Mouse (Mus musculus): Measurements from ENCODE around the gene Lypd6.

Lypd6 gene

DNA sequence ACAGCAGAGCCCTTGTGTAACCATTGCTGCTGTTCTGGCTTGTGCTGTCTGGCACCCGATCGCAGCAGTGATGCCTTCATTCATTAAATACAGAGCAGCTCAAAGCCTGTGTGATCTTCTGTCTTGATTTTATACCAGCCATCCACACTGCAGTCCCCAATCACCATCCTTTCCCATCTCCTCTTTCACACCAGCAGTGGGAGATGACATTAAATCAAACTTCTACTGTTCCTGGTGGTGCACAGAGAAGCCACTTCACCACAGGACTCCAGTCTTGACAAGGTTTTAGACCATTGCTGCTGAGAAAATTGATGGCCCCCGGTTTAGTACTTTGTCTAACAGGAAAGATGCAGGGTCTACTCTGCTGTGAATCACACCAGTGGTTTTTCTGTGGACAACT is 44.9 kb downstream of the Lypd6 start:
- no peak for DNase-seq

DNA sequence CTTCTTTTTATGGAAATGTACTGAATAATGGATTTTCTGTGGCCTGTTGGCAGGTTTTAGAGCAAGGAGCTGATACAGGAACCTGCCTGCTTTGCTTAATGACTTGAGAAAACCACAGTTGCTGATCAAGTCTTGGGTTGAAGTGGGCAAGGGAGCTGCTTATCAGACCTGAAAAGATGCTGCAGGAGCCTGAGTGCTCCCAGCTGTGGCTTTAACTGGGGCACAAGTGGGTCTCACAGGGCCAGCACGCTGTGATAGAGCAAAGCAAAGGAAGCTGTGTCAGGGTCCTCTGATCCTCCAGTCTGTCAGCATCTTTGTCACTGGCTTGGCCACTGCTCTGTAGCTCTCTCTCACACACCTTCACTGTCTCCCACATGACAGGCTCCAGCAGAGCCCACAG is 45.4 kb downstream of the Lypd6 start:
- no peak for DNase-seq

DNA sequence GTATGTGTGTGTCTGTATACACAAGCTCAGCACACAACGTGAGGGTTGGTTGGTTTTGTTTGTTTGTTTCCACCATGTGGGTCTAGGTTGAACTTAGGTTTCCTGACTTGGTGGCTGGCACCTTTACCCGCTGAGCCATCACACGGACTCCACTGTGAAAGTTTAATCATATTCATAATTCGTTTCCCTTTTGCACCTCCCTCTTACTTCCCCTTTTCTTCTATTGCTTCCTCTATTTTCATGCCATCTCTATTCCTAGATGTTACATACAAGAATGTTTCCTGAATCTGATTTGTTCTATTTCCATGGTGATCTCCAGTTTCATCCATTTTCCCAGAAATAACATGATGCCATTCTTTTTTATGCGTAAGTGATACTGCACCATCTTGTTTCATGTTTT is 46.2 kb downstream of the Lypd6 start:
- no peak for DNase-seq

DNA sequence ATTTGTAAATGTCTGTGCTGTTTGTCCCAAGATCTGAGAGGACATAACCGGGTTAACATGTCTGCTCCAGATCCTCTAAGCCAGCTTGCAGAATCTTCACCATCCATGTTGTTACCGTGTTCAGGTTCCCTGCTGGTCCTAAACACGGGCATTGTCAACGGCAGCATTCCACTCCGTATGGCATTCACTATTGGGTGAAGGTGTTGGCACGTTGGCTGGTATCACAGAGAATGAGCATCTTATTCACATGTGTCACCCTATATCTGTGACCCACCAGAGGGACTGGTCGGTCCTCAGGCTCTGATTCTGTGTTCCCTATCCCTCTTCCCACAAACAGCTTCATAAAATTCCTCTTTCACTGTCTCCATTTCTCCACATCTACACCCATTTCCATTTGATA is 52.9 kb downstream of the Lypd6 start:
- no peak for DNase-seq

DNA sequence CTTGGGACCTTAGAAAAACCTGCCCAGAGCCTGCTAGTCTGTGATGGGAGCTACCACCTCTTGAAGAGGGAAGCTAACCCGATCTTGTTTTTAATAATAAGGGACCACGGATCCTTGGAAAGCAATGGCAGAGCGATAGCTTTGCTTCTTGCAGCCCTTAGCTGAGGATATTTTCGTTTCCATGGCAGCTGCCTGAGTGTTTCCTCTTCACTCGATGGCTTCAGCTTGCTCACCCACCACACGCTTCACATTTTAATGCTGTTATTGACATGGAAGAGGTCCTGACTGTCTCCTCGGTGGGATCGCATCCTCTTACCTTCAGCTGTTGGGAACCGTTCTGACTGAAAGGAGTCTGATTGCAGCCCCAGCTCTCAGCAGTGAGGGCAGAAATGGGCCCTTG is 54.6 kb downstream of the Lypd6 start:
- DNase-seq, result no peak

DNA sequence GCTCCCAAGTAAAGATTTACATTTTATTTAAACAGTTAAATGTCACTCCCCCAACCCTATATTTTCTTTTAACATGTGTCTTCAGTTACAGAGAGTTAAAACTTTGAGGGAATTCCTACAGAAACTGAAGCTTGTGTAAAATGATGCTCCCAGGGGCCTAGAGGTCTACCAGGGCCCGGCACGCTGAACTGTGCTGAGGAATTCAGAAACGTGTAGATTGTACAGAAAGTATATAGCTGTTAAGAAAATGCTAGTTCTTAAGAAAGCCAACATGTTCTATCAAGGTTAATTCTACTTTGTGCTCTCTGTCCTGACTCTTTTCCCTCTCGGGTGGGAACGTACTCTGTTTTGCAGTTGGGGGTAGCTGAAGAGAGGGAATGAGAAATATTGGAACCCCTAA is 57.1 kb downstream of the Lypd6 start:
- no peak for DNase-seq

DNA sequence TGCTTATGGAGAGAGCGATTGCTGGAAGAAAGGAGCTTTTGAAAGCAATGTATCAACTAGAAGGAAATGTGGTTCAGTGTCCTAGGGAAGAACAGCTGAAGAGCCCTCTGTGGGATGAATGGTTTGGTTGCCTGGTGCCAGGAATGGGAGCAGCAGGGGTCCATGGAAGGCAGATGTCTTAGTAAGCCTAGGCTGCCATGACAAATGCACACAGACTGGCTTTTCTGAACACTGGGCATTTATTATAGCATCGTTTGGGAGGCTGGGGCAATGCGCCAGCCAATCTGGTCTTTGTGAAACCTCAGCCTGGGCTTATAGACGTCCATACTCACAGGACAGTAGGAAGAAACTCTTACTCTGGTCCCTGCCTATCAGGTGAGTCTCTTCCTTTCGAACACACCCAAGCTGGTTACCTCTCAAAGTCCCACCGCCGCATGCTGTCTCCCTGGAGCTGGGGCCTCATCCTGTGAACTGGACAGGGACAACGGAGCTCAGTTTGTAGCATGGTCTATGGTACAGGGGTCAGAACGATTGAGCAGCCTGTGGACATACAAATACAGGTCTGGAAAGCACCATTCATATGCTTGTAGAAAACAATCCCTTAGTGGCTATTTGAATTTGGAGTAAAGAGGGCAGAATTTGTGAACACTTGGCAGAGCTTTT is 61.4 kb downstream of the Lypd6 start:
- DNase-seq, result no peak

DNA sequence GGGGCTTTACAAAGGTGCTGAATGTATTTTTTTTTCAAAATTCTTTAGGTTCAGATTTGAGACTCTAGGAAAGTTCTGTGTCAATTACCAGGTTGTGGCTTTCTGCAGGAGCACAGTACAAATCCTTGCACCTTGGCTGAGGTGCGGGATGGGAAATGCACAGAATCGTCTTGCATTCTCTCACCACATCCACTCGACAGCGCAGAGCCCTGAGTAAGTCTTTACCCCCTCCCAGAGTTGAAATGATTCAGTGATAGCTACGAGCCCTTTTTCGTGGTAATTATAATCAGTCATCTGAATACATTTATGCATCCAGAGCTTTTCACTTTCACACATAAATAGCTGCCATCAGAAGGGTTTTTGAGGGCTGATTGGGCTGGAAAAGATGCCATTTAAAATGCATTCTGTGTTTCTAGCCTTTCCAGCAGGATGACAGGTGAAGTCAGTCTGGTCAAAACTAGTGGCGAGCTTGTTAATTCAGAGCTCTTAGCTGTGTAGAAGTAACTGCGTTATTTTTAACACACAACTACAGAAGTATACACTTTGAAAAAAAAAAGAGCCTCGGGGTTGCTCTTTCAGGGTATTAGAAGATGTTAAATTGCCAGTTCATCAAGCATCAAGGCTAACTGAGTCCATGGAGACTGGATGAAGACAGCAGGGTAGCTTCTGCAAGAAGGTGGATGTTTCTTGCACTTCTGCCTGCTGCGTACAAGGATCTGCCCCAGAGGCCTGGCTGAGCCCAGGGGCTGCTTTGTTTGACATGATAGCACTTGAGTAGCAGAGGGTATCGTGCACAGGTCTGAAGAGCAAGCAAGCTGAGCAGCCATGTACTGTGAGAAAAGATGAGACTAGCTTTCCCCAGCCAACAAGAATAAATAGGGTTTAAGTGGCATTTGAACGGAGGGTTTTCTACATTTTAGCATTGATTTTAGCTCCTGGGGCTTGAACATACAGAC is 62.4 kb downstream of the Lypd6 start:
- DNase-seq, result no peak

DNA sequence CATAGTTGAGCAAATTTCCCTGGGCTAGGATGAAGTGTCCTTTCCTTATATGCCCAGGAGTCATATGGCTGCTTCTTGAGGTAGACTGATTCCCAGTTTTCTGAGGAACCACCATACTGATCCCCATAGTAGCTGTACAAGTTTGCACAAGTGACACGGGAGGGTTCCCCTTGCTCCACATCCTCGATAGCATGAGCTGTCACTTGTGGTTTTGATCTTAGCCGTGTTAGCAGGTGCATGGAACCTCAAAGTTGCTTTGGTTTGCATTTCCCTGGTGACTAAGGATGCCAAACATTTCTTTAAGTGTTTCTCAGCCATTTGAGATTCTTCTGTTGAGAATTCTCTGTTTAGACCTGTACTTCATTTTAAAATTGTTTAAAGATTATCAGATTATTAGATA is 64.4 kb downstream of the Lypd6 start:
- DNase-seq, result no peak

DNA sequence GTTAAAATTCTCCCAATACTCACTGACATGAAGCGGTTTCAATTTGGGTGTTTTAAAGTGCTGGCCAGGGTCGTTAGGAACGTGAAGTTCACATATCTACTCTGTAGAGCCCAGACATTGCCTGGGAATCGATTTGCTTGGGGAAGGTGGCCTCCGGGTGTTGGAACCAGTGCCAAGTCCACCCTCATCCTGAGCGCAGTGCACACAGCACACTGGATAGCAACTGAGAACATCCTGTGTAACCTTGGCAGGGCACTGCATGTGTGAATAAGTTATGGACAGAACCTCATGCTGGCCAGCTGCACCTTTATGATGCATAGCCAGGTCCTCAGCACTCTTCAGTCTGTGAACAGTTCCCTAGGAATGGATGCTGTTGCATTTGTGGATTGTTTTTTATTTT is 77.4 kb downstream of the Lypd6 start:
- no peak for DNase-seq

DNA sequence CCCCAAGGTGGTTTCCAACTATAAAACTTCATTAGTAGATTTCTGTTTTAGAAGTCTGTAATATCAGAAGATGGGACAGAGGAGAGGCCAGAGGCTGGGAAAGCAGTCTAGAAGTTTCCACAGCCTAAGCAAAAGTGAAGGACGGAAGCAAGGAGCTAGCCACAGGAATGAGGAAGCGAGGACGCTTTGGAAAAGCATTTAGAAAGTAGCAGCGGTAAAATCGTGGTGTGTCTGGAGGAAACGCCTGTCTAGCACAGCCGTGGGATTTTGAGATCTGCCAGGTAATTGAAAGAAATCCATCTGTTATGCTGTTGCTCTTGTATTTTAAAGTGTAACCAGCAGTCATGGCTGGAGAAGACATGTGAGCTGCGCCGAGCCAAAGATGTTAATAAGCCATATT is 81.1 kb downstream of the Lypd6 start:
- DNase-seq, result no peak

DNA sequence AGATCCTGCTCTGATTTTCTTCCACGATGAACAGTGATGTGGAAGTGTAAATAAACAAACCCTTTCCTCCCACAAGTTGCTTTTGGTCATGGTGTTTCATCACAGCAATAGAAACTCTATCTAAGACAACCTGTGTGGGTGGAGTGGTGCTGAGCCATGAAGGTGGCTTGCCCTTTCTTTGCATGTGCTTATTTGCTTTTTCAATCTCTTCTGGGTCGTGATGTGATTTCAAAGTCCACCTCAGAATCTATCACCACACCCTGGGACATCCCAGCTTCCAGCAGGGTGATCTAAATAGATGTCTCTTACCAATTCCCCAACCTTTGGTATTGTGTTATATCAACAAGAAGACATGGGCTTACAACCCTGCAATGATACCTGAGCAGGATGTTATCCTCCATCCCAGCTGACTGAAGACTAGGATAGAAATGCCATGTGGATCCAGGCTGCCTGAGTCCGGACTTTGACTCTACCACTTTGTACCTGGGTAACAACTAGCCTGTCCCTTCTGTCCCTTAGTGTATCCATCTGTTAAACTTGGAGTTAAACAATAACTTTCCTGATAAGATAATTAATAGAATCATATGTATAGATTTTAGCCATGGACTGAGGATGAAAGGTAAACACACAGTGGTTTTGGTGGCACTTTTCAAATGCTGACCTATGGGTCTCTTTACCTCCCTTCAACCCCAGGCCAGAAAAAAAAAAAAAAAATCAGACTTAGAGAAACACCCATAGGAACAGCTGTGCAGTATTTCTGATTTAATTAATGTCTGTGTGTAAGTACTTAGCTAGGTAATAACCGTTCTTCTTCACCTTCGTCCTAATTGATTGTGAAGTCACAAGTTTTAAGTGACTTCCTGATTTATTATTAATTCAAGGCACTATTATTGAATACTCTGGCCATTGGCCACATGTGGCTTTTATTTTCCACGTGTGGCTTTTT is 83.3 kb downstream of the Lypd6 start:
- no peak for DNase-seq

DNA sequence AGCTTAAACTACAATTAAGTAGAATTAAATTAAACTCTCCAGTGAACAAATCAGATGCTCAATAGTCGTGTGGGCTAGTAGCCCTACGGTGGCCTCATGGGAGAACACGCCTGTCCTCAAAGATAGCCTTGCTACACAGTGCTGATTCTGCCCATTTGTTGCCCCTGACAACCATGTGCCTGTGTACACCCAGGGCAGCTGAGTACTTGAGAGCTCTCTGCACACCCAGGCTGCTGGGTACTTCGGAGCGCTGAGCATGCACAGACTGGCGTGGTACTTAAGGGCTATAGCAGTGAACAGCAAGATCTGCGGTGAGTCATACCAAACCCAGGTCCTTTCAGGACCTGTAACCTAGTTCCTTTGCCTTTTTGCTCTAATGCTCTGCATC is 84.0 kb downstream of the Lypd6 start:
- no peak for DNase-seq

DNA sequence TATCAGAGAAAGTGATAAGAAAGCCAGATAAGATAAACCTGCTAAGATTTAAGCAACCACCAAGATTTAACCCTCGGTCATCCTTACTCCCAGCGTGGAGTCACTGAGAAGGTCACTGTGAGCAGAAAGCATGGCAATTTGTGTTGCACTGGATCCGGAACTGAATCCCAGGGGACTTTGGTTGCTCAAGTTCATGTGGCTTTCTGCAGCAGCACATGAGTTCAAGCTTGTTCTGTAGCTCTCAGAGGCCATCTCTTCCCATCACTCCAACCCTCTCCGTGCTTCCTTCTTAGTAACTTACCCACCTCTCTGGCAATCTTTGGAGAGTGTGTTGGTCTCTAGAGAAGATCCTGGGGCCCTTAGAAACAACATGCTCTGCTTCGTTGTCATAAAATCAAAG is 84.6 kb downstream of the Lypd6 start:
- DNase-seq, result no peak

DNA sequence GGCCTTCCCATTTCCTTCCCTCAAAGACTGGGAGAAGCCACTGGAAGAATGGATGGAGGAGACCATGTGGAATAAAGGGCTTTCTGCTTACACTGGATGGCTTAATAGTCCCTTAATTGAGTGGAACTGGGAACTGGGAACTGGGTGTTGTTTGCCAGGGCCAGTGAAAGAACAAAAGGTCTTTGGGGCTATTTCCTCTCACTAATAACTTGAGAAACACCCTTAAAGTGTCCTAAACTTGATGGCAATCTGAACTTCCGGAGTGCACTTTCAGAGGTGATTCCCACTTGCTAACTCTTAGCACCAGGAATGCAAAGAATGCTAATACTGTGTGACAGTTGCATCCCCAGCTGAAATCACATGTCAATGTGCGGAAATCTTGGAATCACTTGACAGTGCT is 85.2 kb downstream of the Lypd6 start:
- no peak for DNase-seq

DNA sequence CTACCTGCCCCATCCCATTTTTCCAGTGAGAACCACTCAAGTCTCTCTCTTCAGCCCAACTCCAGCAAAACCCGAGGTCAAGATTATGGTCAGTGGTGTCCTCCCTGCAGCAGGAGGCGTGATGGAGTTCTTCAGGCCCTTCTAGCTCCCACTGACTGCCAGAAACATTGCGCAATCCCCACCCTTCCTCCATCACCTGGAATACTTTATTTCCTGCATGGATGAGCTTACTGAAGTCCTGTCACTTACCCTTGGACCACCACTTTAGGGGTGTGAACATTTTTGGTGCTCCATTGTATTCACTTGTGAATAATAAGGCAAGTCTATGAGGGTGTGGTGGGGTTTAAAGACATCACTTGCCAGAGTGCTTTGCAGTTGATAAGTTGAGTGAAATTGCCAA is 85.7 kb downstream of the Lypd6 start:
- DNase-seq, result no peak

DNA sequence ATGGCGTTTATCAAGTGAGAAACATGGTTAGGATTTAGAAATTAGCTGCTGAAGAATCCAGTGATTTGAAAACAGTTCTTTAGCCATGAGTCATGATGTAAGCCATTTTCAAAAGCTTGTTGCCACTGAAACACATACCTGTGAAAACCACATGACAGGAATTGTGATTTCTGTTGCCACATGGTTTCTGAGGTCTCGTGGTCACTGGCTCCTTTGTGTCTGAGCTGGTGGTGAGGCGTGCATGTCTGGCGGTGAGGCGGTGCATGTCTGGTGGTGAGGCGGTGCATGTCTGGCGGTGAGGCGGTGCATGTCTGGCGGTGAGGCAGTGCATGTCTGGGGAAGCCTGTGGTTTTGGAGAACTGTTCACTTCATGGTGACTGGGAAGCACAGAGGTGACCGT is 89.8 kb downstream of the Lypd6 start:
- no peak for DNase-seq

DNA sequence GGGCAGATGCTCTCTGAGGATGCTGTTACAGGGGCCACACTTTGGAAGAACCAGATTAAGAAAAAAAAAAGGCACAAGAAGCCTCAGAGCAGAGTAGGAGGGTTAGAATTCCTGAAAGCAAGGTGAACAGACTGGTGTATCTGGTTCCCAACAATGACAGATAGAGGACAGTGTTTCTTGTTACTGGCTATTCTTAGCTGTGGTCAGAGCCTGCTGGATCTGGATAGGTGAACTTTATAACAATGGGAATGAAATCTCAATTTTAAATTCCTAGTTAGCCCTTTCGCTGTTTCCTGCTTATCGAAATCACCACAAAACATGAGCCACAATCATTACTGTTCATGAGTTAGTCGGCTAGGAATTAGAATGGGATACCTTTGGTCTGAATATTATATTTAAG is 93.8 kb downstream of the Lypd6 start:
- no peak for DNase-seq

DNA sequence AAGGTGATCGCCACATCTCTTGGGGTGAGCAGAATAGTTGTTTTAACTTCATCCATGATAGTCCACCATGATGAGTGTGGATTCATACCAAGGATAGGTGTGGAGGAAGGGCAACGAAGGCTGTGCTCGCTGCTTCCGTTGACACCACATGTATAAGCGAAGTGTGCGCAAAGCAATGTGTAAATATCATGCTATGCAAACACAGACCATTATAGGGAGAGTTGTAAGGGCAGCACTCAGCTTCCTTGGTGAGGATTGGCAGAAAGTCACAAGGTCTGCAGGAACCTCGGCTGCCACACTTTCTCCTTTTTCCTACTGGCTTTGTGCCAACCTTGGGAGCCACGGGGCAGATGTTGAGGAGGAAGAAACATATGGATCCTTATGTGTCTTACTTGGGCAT is 97.4 kb downstream of the Lypd6 start:
- no peak for DNase-seq

DNA sequence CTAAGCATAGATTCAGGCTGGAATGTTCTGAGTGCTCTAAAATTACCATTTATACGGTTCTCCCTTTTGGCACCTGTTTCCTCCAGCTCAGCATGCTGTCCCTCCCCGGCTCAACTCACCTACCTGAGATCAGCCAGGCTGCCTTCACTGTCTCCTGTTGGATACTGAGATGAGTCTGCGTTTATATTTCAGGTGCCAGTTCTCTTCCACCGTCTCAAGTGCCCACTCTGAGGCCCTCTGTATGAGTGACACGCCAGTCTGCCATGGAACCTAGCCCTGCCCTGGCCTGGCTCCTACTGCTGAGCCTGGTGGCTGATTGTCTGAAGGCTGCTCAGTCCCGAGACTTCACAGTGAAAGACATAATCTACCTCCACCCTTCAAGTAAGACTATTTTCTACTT is 99.0 kb downstream of the Lypd6 start:
- DNase-seq, result no peak

DNA sequence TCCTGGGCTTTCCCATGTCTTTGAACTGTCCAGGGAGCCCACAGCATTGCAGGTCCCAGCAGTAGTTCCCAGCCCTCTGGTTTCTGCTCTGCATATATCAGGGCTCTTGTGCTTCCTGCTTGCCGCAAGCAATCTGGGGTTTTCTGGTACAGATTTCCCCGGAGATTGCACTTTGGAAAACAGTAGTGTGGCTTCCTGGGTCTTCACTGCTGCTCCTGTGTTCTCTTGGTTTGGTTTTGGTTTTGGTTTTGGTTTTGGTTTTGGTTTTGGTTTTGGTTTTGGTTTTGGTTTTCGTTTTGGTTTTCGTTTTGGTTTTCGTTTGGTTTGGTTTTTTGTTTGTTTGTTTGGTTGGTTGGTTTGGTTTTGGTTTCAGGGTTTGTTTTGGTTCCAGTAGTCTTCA is 99.9 kb downstream of the Lypd6 start:
- no peak for DNase-seq

DNA sequence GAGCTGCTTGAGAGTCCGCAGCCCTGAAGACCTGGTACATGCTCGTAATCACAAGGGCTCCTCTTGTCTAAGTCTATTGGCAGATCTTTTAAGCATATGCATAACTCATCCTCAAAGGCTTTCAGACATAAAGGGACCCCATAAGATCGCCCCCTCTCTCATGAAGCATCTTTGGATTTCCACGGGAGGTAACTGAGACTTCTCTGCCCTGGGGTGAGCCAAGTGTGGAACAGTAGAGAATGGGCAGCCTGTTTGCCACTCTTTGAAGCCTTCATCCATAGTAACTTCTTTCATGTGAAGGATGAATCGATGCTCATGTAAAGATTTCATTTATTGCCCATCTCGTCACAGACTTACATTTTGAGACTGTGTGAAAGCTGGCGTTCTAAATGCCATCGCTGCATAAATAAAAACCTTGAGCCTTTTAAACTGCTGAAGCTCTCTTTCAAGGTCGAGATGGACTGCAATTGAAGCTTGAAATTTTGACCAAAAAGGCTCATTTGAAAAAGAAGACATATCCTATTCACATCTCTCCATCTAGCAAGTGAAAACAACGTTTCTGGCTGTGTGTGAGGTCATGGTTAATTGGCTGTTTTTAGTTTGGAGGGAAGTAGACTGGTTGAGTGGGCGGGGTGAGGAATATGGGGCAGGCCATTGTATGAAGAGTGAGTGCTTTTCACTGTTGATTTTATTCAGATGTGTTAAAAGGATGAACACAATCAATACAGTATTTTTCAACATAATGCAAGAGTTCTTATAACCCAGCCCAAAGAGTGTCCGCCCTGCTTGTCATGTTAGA is 107.7 kb downstream of the Lypd6 start:
- no peak for DNase-seq

DNA sequence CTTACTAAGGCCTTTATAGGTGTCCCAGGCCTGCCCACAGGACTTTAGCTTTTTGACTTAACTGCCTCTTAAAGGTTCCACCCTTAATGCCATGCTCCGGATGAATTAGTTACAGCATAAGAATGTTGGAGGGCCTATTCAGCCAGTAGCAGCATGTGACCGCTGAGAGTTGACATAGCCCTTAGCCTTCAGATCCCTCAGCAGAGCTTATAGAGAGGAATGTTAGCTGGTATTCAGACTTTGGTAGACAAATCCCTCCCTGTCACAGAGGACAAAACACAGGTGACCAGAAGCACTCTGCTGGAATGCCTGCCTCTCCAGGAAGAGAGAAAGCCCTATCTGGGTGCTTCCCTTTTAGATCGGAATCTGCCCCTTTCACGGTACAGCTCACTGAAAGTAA is 109.5 kb downstream of the Lypd6 start:
- DNase-seq, result no peak
